Mouse (Mus musculus): ENCODE data around the gene Wbp2.
"Not testable (repeated sequence)": the region's sequence is repeated elsewhere in the genome, so short reads cannot be mapped to it uniquely, and the experiment has no call there.

The Wbp2 gene

GRCm38 (mm10) chr11:116086258-116087193 lies at the start of gene Wbp2:
Gene Wbp2, minus strand, starts transcription at chr11:116086995.
- peak; percentile 91 to 97 for DNase-seq (ENCODE audit: low spot score in 2 of 2)

GRCm38 (mm10) chr11:116134171-116134570 lies 47.4 kb upstream of the Wbp2 start:
- no peak for DNase-seq (ENCODE audit: low spot score in 2 of 2)

- no peak for DNase-seq (ENCODE audit: low spot score in 2 of 2)
These were observed 46.7 kb upstream of the Wbp2 start for GRCm38 (mm10) chr11:116133497-116133896.

- peak in 1 of 2 experiments; percentile 30 for DNase-seq (ENCODE audit: low spot score in 2 of 2)
These were observed 45.9 kb upstream of the Wbp2 start for GRCm38 (mm10) chr11:116132366-116133333.

GRCm38 (mm10) chr11:116131349-116132170 lies 44.8 kb upstream of the Wbp2 start:
- no peak for DNase-seq (ENCODE audit: low spot score in 2 of 2)

GRCm38 (mm10) chr11:116130488-116131205 lies 43.9 kb upstream of the Wbp2 start, which contains the start of gene Trim65:
Gene Trim65, minus strand, starts transcription at chr11:116131128.
- DNase-seq (ENCODE audit: low spot score in 2 of 2) = peak; percentile 80 to 88

DNA sequence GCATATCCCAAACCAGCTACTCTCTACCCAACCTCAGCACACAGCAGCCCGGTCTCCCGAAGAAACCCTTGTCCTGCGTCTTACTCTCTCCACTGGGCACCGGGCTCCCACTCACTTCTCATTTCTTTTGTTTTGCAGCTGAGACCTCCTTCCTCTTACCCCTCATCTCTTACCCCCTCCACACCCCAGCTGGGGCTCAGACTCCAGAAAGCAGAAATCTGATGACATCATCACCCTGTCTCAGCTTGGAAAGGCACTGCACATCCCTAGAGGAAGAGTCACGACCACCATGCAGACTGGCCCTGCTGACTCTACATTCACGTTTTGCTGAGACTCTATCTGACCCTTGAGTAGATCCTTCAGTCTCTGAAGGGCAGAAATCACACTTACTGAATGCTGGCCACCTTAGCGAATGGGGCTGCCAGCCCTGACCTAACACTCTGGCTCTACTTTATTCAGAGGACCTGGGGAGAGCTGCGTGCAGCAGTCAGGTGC lies 43.2 kb upstream of the Wbp2 start:
- peak in 1 of 2 experiments; percentile 45 for DNase-seq (ENCODE audit: low spot score in 2 of 2)

- no peak for DNase-seq (ENCODE audit: low spot score in 2 of 2)
These were observed 42.4 kb upstream of the Wbp2 start for GRCm38 (mm10) chr11:116129091-116129790.

GRCm38 (mm10) chr11:116127986-116128385 lies 41.2 kb upstream of the Wbp2 start:
- DNase-seq (ENCODE audit: low spot score in 2 of 2) = no peak

GRCm38 (mm10) chr11:116127156-116127980 lies 40.6 kb upstream of the Wbp2 start, which contains the start of gene Trim47:
Gene Trim47, minus strand, starts transcription at chr11:116127210.
- DNase-seq (ENCODE audit: low spot score in 2 of 2) = peak; percentile 24 to 73

GRCm38 (mm10) chr11:116126261-116126660 lies 39.5 kb upstream of the Wbp2 start:
- no peak for DNase-seq (ENCODE audit: low spot score in 2 of 2)

DNA sequence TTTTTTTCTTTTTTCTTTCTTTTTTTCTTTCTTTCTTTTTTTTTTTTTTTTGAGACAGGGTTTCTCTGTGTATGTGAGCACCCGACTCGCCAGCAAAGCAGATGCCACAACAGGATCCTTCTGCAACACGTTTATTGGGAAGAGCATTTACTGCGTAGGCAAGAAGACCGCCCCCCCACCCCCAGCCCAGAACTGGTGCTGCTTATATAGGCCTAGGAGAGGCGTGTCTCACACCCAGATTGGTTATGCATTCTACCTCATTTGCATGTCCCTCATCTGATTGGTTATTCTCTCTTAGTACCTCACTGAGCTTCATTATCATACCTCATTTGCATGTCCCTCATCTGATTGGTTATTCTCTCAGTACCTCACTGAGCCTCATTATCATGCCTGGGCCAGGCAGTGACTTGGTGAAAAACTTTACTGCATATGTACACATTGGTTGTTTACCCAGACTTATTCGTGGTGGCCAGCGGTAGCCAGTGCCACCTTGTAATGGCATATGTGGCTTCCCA lies 35.0 kb upstream of the Wbp2 start:
- DNase-seq (ENCODE audit: low spot score in 2 of 2) = not testable (repeated sequence)

DNA sequence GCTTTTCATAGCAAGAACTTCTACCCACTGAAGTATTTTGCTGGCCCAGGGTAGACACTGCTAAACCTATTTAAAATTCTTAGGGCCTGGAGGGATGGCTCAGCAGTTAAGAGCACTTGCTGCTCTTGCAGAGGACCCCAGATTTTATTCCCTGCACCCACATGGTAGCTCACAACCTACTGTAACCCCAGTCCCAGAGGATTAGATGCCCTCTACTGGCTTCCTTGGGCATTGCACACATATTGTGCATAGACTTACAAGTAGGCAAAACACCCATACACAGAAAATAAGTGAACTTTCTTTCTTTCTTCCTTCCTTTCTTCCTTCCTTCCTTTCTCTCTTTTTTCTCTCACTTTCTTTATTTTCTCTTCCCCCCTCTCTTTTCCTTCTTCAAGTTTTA lies 31.0 kb upstream of the Wbp2 start:
- DNase-seq (ENCODE audit: low spot score in 2 of 2) = peak in 1 of 2 experiments; percentile 59

DNA sequence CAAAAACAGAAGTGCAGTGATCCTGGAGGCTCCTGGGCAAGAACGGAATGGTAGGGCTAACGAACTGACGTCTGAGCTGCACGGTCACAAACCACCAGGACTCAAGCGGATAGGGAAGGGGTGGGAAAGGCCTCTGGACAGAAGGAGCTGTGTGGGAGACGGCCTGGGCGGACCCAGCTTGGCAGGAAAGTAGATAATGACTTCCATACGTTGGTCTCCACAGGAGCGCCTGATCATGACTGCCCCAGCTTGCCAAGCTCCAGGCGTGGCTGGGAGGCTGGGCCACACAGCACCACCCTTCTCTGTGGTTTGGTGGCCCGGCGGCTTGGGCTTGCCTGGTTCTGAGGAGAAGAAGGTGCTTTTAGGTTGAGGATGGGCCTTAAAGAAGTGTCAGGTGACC lies 30.4 kb upstream of the Wbp2 start:
- no peak for DNase-seq (ENCODE audit: low spot score in 2 of 2)

DNA sequence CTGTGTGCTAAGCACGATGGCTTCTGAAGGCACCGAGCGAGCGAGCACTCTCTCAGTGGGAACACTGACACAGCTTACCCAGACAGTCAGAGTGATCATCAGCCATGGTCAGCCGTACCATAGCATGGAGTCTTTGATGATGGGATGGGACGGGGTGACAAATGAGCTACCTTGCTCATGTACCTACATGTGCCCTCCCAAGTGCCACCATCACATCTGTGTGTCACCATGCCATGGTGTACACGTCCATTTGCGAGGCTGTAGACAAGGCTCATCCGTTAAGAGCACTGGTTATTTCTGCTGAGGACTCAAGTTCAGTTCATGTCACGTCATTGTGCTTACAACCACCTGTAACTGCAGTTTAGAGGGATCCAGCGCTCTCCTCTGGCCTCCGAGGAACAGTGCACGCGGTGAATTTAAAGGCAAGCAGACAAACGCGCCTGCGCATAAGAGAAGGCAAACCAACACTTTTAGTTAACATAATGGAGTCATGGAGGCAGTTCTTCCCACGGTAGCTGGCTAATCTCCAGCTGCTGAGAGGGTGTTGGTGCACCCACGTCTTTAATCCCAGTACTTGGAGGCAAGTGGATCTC lies 24.9 kb upstream of the Wbp2 start:
- DNase-seq (ENCODE audit: low spot score in 2 of 2) = no peak

DNA sequence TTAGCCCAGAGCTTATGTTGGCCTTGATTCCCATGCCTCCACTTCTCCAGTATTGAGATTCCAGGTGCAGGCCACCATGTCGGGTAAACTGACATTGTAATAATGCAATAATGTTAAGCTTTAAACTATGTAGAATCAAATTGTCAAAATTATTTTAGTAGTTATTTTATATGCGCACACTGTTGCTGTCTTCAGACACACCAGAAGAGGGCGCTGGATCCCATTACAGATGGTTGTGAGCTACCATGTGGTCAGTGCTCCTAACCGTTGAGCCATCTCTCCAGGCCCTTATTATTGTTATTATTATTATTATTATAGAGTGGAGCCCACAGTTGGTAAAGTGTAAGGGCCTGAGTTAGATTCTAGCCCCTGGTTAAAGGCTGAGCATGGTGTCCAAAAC lies 24.3 kb upstream of the Wbp2 start:
- no peak for DNase-seq (ENCODE audit: low spot score in 2 of 2)

- no peak for DNase-seq (ENCODE audit: low spot score in 2 of 2)
These were observed 23.7 kb upstream of the Wbp2 start for GRCm38 (mm10) chr11:116110540-116110939.

DNA sequence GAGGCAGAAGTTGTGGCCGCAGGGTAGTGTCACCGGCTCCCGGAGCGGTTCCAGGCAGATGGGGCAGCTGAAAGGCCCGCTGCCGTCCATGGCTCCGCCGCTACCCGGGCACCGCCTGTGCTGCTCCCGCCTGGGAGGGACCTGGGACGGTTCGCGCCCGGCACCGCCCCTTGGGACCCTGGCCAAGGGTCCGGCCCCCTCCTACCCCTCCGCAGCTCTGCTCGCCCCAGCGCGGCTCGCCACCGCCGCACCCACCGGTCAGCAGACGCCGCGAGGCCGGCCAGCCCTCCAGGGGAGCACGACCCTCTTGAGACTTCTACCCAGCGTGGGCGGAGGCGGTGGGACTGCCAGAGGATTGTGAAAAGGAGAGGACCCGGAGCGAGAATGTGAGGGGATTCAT lies 23.3 kb upstream of the Wbp2 start:
- DNase-seq (ENCODE audit: low spot score in 2 of 2) = peak in 1 of 2 experiments; percentile 52
